Mouse (Mus musculus): ENCODE measurements around the gene Nup188. TPM values are rescaled to one million over a fixed set of nuclear protein-coding genes. Genes with fewer than 3 reads are reported as not detected.

Nup188 gene
- polyA plus RNA-seq, 1 experiment: 17.5 TPM

- Histone ChIP-seq H3K27ac (ENCODE audit: insufficient read depth, low read depth, low read length) (no peak overlapping the region), H3K4me1 (ENCODE audit: control insufficient read depth, insufficient read depth, low read length) (no peaks in the 10 kb centered on the region), H3K36me3 (ENCODE audit: control insufficient read depth, insufficient read depth, low read length) (no peaks in the 10 kb centered on the region), H3K4me3 (ENCODE audit: insufficient read depth, low read depth, low read length) (no peak overlapping the region), H3K27me3 (replicated peaks; ENCODE audit: control insufficient read depth, insufficient read depth, low read length) (no peaks in the 10 kb centered on the region)
- no peak for DNase-seq
- TF ChIP-seq POLR2A (IDR thresholded peaks at IDR 0.05; ENCODE audit: low read depth, low read length): no peak
- no peak for TF ChIP-seq CTCF (conservative IDR thresholded peaks at IDR 0.05; ENCODE audit: insufficient read depth, insufficient read length, low read depth, low read length)
- WGBS: 84% methylated on average over 9 of the region's 9 CpGs
These were observed 100.7 kb downstream of the Nup188 start for GRCm38 (mm10) chr2:30386913-30387312.

DNA sequence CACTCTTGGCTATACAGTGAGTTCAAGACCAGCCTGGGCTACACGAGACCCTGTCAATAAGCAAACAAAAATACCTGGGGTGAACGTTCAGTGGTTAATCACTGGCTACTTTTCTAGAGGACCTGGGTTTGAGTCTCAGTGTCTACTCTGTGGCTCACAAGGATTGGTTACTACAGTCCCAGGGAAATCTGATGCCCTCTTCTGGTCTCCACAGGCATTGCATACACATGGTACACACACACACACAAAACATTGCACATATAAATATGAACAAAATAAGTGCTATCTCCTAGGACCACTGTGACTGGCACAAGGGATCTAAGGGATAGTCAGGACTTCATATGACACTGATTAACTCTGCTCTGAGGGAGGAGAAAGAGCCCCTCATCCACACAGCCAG lies 102.8 kb downstream of the Nup188 start:
- Histone ChIP-seq H3K4me1 (ENCODE audit: control insufficient read depth, insufficient read depth, low read length) (no peaks in the 10 kb centered on the region; the same call in 1 of the 2 replicates), H3K27me3 (replicated peaks; ENCODE audit: control insufficient read depth, insufficient read depth, low read length) (no peaks in the 10 kb centered on the region), H3K4me3 (ENCODE audit: insufficient read depth, low read depth, low read length) (no peak overlapping the region), H3K36me3 (ENCODE audit: control insufficient read depth, insufficient read depth, low read length) (no peaks in the 10 kb centered on the region), H3K27ac (ENCODE audit: insufficient read depth, low read depth, low read length) (no peak overlapping the region)
- 99% methylated on average over 2 of the region's 2 CpGs for WGBS
- no peak for DNase-seq
- TF ChIP-seq CTCF (conservative IDR thresholded peaks at IDR 0.05; ENCODE audit: insufficient read depth, insufficient read length, low read depth, low read length): no peak
- no peak for TF ChIP-seq POLR2A (IDR thresholded peaks at IDR 0.05; ENCODE audit: low read depth, low read length)

DNA sequence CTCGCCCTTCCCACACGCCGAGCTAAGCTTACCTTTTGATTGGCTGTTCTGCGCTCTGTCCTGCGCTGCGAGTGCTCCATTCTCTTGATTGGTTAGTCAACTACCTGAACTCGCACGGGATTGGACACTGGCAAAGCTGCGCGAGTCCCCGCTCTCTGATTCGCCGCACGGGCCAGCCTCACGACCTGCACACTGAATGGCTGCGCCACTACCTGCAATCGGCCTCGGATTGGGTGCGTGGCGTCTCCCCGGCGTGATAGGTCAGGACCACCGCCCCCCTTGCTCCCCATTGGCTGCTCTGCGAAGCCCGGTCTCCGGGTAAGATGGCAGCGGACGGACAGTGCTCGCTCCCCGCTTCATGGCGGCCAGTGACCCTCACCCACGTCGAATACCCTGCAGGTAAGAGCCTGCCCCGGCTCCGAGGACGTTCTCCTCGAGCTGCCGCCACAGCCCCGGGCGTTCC lies 105.9 kb downstream of the Nup188 start, which contains the start of gene Dolpp1:
Gene Dolpp1, plus strand, starts transcription at position 141 of the 463 bp plus-strand sequence.
- H3K36me3 ChIP-seq (ENCODE audit: control insufficient read depth, insufficient read depth, low read length): no peaks in the 10 kb centered on the region; the same call in 1 of the 2 replicates
- H3K27ac ChIP-seq (ENCODE audit: insufficient read depth, low read depth, low read length): peak within 1 kb of the TSS; percentile 41
- no peaks in the 10 kb centered on the region for H3K27me3 ChIP-seq (replicated peaks; ENCODE audit: control insufficient read depth, insufficient read depth, low read length)
- 1% methylated on average over 40 of the region's 40 CpGs for WGBS
- no peaks in the 10 kb centered on the region; the same call in 1 of the 2 replicates for H3K4me1 ChIP-seq (ENCODE audit: control insufficient read depth, insufficient read depth, low read length)
- TF ChIP-seq POLR2A (IDR thresholded peaks at IDR 0.05; ENCODE audit: low read depth, low read length): peak; percentile 50
- no peak for TF ChIP-seq CTCF (conservative IDR thresholded peaks at IDR 0.05; ENCODE audit: insufficient read depth, insufficient read length, low read depth, low read length)
- H3K4me3 ChIP-seq (ENCODE audit: insufficient read depth, low read depth, low read length): peak within 1 kb of the TSS; percentile 77
- DNase-seq: peak; percentile 99

DNA sequence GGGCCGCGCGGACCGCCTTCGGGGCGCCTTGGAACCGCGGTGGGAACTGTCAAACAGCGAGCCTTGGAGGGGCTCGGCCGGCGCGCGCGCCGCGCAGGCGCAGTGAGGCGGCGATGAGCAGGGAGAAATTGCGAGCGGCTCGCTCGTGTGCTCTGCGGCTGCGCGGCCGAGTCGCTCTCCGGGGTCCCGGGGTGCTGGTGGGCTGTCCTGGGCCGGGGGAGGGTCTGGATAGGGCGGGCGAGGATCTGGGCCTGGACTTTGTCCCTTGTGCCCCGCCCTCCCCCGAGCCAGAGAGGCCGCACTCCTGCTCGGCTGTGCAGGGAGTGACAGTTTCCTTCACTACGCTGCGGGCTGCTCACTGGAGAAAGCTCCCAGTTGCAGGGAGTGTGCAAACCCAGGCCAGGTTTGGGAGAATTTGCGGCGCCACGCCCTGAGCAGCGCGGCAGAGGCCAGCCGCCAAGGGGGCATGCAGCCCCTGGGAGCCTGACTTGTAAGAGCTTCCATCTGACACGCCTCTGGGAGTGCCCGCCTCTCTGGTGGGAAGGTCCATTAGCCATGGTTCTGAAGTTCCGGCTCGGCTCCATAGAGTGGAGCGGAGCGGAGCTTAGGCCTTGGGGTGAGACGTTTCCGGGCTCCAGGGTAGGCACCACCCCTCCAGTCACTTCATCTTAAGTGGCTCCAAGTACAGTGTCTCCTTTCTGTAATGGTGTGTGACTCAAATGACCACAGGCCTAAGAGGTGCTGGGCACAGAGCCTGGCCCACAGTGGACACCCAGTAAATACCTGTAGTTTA lies 106.6 kb downstream of the Nup188 start:
- TF ChIP-seq CTCF (conservative IDR thresholded peaks at IDR 0.05; ENCODE audit: insufficient read depth, insufficient read length, low read depth, low read length) (no peak), POLR2A (IDR thresholded peaks at IDR 0.05; ENCODE audit: low read depth, low read length) (no peak)
- H3K27me3 ChIP-seq (replicated peaks; ENCODE audit: control insufficient read depth, insufficient read depth, low read length): no peaks in the 10 kb centered on the region
- under 1% methylated on average over 54 of the region's 54 CpGs for WGBS
- peak; percentile 90 for DNase-seq
- H3K27ac ChIP-seq (ENCODE audit: insufficient read depth, low read depth, low read length): peak overlapping the region; percentile 41
- no peaks in the 10 kb centered on the region; the same call in none of the 2 replicates for H3K36me3 ChIP-seq (ENCODE audit: control insufficient read depth, insufficient read depth, low read length)
- H3K4me1 ChIP-seq (ENCODE audit: control insufficient read depth, insufficient read depth, low read length): no peaks in the 10 kb centered on the region; the same call in 1 of the 2 replicates
- H3K4me3 ChIP-seq (ENCODE audit: insufficient read depth, low read depth, low read length): peak overlapping the region; percentile 77

- peak overlapping the region; percentile 77 for H3K4me3 ChIP-seq (ENCODE audit: insufficient read depth, low read depth, low read length)
These were observed 107.1 kb downstream of the Nup188 start for GRCm38 (mm10) chr2:30393370-30393656.

More at GRCm38 (mm10) chr2:30393370-30393656, 107.1 kb downstream of the Nup188 start:
- no peaks in the 10 kb centered on the region; the same call in 1 of the 2 replicates for H3K4me1 ChIP-seq (ENCODE audit: control insufficient read depth, insufficient read depth, low read length)
- 31% methylated on average over 1 of the region's 1 CpGs for WGBS
- no peaks in the 10 kb centered on the region; the same call in none of the 2 replicates for H3K36me3 ChIP-seq (ENCODE audit: control insufficient read depth, insufficient read depth, low read length)
- DNase-seq: peak; percentile 47
- H3K27me3 ChIP-seq (replicated peaks; ENCODE audit: control insufficient read depth, insufficient read depth, low read length): no peaks in the 10 kb centered on the region
- no peak for TF ChIP-seq POLR2A (IDR thresholded peaks at IDR 0.05; ENCODE audit: low read depth, low read length)
- TF ChIP-seq CTCF (conservative IDR thresholded peaks at IDR 0.05; ENCODE audit: insufficient read depth, insufficient read length, low read depth, low read length): no peak
- peak overlapping the region; percentile 3; the same call in 1 of the 2 replicates for H3K27ac ChIP-seq (ENCODE audit: insufficient read depth, low read depth, low read length)

Other genes starting within 250 kb of the Nup188 start
- gene Wdr34, start 237.5 kb upstream of the Nup188 start, polyA plus RNA-seq (2012; rRNA removed): 32.0 and 37.8 TPM in 2 replicates
- gene Set, start 229.0 kb upstream of the Nup188 start, polyA plus RNA-seq (2012; rRNA removed): 30.4 and 37.4 TPM in 2 replicates
- gene Pkn3, start 208.7 kb upstream of the Nup188 start, polyA plus RNA-seq (2012; rRNA removed): 4.7 and 4.8 TPM in 2 replicates
- 49.0 and 69.1 TPM in 2 replicates for gene Zdhhc12, start 192.7 kb upstream of the Nup188 start, polyA plus RNA-seq (2012; rRNA removed)
- 45.8 and 59.5 TPM in 2 replicates for gene Zer1, start 161.8 kb upstream of the Nup188 start, polyA plus RNA-seq (2012; rRNA removed)
- 156 and 161 TPM in 2 replicates for gene Tbc1d13, start 152.7 kb upstream of the Nup188 start, polyA plus RNA-seq (2012; rRNA removed)
- gene Endog, start 114.9 kb upstream of the Nup188 start, polyA plus RNA-seq (2012; rRNA removed): 78.0 and 98.0 TPM in 2 replicates
- 22.8 and 23.6 TPM in 2 replicates for gene Spout1, start 107.9 kb upstream of the Nup188 start, polyA plus RNA-seq (2012; rRNA removed)
- 71.6 and 88.3 TPM in 2 replicates for gene Kyat1, start 80.5 kb upstream of the Nup188 start, polyA plus RNA-seq (2012; rRNA removed)
- gene Lrrc8a, start 48.7 kb upstream of the Nup188 start, polyA plus RNA-seq (2012; rRNA removed): 42.0 and 45.4 TPM in 2 replicates
- gene Gm28035, start 45.8 kb upstream of the Nup188 start, polyA plus RNA-seq (2012; rRNA removed): 6.4 and 12.7 TPM in 2 replicates
- 117 and 130 TPM in 2 replicates for gene Phyhd1, start 20.2 kb upstream of the Nup188 start, polyA plus RNA-seq (2012; rRNA removed)
- gene Gm28038, start 5.4 kb upstream of the Nup188 start, polyA plus RNA-seq (2012; rRNA removed): not detected in 2 replicates
- gene Dolk, start 63 bp upstream of the Nup188 start, polyA plus RNA-seq (2012; rRNA removed): 29.6 and 32.4 TPM in 2 replicates
- gene Sh3glb2, start 72.9 kb downstream of the Nup188 start, polyA plus RNA-seq (2012; rRNA removed): 84.6 and 132 TPM in 2 replicates
- 46.8 and 53.3 TPM in 2 replicates for gene Miga2, start 77.8 kb downstream of the Nup188 start, polyA plus RNA-seq (2012; rRNA removed)
- gene Dolpp1, start 105.9 kb downstream of the Nup188 start, polyA plus RNA-seq (2012; rRNA removed): 30.6 and 36.4 TPM in 2 replicates
- 214 and 254 TPM in 2 replicates for gene Crat, start 129.4 kb downstream of the Nup188 start, polyA plus RNA-seq (2012; rRNA removed)
- gene Ptpa, start 129.6 kb downstream of the Nup188 start, polyA plus RNA-seq (2012; rRNA removed): 132 and 176 TPM in 2 replicates
- gene Ier5l, start 187.8 kb downstream of the Nup188 start, polyA plus RNA-seq (2012; rRNA removed): 9.9 and 16.1 TPM in 2 replicates